Mouse (Mus musculus) left cerebral cortex, postnatal 10 days (tissue): ENCODE results near the gene Tpra1. TPM values are rescaled to one million over a fixed set of nuclear protein-coding genes. Genes with fewer than 3 reads are reported as not detected.

Source experiments
- DNase-seq, 2 experiments: peaks; one replicate each; pipeline ENCODE4 v3.0.0; 2021 to 2022; ENCODE audit warnings: low spot score in 2 of 2, mixed read lengths in 1 of 2; ENCODE audit errors: extremely low spot score in 1 of 2
- intact Hi-C: fragments of 180-260 bp; cut with DNase I; formaldehyde crosslinking; loops from one replicate; pipeline ENCODE4 v1.15.1; 2025
- total RNA-seq, 2 experiments: library from RNA; stranded (reverse); gene quantifications; 2 replicates each; pipeline ENCODE4 v1.2.3; 2021

The Tpra1 gene
- total RNA-seq, 2 experiments from 2014 or later: 34.2 to 34.9 TPM

DNA sequence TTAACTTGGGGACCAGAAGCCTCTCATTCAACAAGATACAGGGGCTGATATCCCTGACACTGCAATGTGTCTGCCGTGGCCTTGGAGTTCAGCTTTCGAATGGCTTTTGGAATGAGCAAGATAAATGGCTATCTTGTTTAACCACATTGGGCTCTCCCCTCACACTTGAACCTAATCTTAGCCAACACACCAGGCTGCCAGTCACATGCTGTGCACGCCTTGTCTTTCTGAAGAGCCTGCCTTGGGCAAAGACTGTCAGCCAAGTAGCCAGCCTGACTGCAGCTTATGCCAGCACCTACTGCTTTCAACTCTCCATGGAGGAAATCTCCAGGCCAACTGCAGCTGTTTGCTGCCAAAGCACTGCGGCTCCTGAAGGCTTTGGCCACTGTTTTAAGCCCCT lies 13.5 kb downstream of the Tpra1 start:
- intact Hi-C loops: no loop called here
- peak; percentile 47 to 61 for DNase-seq

DNA sequence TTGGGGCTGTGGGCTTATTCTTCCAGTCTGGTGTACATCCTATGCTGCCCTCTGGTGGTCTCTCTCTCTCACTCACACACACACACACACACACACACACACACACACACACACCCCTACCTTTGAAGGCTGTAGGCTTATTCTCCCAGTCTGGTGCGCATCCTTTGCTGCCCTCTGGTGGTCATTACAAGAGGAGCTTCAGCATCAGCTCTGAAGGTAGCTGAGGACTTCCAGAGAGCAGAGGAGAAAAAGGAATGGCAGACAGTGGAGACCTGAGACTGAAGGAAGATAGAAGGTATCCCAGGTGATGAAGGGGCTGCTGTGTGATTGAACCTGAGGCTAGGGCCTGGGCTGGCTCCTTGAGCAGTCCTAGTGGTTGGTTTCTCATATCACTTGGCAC lies 14.1 kb downstream of the Tpra1 start:
- peak; percentile 55 to 76 for DNase-seq
- intact Hi-C loops: no loop called here

DNA sequence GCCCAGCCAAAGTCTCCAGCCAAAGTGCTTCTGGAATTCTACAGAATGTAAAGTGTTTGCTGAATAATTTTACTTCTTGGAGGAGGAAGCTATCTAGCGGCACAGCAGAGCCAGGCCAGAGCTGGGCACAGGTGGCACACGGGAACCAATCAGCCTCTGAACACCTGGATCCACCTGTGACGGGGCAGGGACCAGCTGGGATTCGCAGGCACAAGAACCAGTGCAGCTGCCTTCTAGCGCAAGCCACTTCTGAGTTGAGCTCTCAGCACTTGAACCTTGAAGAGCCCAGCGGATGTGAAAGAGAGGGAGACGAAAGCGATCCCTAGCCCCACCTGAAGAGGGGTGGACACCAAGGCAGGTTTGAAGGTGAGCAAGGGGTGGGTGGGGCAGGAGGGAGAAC lies 16.8 kb downstream of the Tpra1 start:
- DNase-seq: peak in 1 of 2 experiments; percentile 21
- intact Hi-C loops: no loop called here

DNA sequence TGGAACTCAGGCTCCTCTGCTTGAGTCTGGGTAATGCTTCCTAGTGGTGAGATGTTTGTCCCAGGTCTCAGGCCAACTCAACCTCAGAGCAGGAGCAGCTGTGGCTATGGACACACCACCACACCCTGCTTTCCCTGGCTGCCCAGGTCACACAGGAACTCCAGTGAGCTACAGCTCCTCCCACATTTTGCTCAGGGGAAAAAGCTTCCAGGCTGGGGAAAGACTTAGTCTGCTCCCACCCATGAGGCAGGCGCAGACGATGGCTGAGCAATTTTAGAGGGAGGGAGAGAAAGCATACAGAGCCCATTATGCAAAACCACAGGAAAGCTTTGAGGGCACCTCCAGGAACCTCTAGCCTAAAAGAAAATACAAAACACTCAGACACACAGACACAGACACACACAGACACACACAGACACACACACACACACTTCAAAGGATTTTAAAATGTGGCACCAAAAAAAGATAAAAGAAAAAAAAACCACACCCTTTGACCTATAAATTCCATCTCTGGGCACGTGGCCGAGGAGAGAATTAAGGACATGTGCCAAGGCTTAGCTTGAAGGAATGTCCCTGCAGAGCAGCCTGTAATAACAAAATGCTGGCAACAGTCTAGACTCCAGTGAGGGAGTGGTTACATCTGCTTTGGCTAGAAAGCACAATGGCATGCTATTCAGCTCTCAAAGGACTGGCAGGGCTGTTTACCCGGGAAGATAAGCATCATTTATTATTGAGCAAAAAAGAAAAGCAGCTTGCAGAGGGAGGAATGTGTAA lies 22.6 kb downstream of the Tpra1 start:
- peak in 1 of 2 experiments; percentile 84 for DNase-seq
- intact Hi-C loops: loop anchor here (5.0 kb wide), 1 partner anchor 1403 kb away; the partner anchor contains the start of gene Chst13

DNA sequence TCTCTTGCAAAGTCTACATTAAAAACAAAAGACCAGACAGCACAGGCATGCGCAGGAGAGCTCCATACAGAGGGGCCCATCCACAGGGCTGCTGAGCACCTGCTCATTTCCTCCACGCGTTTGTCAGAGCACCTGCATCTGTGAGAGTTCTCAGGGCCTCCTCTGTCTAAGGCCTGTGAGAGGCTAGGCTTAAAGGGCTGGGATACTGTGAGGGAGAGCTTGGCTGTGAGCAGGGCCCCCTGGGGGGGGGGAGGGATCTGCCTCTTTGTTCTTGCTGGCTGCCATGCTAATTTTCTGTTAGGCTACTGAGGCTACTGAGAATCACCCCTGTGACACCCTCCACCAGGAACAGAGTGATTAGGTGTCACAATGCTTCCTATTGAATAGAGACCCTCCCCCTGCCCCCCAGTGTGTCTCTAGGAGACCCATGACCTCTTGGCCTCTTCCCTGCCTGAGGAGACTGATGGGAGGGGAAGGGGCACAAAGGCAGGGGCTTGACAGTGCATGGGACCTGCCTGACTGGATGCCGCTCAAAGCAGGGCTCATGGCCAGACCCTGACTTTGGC lies 23.7 kb downstream of the Tpra1 start:
- peak in 1 of 2 experiments; percentile 25 for DNase-seq

DNA sequence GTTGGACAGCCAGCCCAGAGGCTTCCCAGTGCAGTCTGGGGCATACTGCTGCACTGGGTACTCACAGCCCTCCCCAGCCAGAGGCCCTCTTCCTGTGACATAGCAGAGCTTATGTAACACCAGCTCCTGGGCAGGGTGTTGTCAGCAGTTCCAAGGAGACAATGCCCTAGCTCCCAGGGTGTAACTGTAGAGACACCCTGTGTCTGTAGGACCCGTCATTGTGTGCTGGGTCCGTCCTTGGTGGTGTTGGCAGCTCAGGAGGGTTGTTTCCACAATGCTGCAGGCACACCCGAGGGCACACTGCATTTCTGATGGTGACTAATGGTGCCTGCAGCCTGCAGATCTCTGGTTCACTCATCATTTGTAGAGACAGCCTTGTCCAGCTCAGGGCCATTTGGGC lies 24.8 kb downstream of the Tpra1 start:
- DNase-seq: peak in 1 of 2 experiments; percentile 37
- intact Hi-C loops: loop anchor here (5.0 kb wide), 1 partner anchor 1400 kb away; the partner anchor contains the start of gene Chst13

More for the DNA sequence above, 23.7 kb downstream of the Tpra1 start:
- intact Hi-C loops: loop anchor here (5.0 kb wide), 1 partner anchor 1402 kb away; the partner anchor contains the start of gene Chst13

DNA sequence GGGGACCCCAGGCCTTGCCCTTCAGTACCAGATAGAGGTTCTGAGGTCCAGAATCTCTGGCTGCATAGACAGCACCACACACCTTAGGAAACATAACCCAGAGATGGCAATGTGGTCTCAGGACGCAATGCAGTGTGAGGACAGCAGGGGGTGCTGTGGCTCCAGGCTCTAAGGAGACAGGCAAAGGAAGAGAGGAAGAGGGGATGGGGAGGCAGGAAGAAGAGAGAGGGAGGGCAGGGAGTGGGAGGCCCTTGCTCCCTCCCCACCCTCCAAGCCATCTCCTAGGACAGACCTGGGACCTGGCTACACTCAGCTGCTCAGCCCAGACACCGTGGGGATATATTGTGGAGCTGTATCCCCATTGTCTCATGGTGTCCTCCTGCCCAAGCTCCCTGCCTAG lies 25.5 kb downstream of the Tpra1 start:
- intact Hi-C loops: loop anchor here (5.0 kb wide), 1 partner anchor 1400 kb away; the partner anchor contains the start of gene Chst13
- peak; percentile 75 to 82 for DNase-seq

DNA sequence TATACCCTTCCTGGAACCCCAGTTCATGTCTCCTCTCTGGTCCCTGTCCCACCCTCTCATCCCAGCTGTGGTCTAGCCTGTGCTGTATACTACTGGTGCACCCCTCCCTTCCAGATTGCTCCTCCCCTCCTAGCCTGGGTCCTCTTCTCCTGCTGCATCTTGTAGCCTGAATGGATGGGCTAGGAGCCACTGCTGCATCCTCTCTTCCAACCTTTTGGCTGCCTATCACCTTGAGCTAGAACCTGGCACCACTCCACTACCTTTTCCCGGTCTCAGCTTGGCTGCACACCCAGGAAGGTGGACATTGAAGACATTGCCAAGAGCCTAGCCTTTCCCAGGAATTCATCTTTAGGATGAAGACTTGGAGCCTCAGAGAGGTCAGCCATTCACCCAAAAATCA lies 26.0 kb downstream of the Tpra1 start:
- intact Hi-C loops: loop anchor here (5.0 kb wide), 1 partner anchor 1399 kb away; the partner anchor contains the start of gene Chst13
- DNase-seq: no peak

DNA sequence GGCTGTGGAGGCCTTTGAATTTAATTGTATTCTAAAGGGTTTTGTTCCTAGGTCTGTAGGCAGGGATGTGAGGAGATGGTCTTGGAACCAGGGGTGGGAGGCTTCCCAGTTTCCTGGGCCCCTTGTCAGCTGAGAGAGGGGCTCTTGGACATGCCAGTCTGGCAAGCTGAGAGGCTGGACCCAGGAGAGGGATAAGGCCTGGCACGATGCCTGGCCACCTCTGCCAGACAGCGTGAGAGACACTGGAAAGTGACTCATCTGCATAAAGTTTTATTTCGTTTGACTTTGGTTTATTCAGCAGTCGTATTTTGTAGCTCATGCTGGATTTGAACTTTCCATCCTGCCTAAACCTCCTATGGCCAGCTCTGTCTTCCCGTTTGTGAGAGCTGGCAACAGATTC lies 26.5 kb downstream of the Tpra1 start:
- intact Hi-C loops: loop anchor here (5.0 kb wide), 1 partner anchor 1399 kb away; the partner anchor contains the start of gene Chst13
- peak in 1 of 2 experiments; percentile 42 for DNase-seq

DNA sequence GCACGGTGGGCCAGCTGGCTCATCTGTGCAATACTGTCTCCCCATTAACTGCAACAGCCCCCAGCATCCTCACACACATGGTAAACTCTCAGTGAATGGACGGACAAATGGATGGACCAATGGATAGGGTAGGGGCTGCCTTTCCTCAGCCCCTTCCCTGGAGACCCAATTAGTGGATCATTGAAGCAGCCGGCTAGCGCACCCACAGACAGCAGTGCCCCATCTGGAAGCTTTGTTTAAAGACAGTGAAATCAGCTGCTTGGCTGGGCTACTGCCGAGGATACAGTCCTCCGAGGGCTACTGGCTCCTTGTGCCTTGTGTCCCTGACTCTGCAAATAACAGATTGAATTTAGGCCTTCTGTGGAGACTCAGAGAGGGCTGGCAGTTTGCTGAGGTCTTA lies 27.4 kb downstream of the Tpra1 start:
- intact Hi-C loops: loop anchor here (5.0 kb wide), 1 partner anchor 1398 kb away; the partner anchor contains the start of gene Chst13
- peak in 1 of 2 experiments; percentile 15 for DNase-seq

DNA sequence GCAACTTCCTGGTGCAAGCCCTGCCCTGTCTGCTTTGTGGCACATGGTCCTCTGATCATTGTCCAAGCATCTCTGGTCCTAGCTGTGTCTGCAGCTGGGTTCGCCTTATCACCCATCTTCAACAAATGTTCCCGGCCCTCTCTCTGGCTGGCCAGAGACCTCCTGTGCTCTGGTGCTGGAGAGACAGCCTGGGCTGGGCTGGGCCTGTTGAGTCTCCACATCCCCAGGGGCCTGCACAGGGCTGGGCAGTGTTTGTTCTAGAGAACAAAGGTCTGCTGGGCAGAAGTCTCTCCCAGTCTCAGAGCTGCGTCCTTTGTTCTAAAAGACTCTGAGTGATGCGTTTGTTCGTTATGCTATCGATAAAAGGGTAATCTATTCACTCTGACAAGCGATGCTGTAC lies 28.0 kb downstream of the Tpra1 start:
- DNase-seq: peak in 1 of 2 experiments; percentile 57
- intact Hi-C loops: loop anchor here (5.0 to 10.0 kb wide), 5 partner anchors 105 to 702 kb away; partner anchors contain the start of gene Plxna1

DNA sequence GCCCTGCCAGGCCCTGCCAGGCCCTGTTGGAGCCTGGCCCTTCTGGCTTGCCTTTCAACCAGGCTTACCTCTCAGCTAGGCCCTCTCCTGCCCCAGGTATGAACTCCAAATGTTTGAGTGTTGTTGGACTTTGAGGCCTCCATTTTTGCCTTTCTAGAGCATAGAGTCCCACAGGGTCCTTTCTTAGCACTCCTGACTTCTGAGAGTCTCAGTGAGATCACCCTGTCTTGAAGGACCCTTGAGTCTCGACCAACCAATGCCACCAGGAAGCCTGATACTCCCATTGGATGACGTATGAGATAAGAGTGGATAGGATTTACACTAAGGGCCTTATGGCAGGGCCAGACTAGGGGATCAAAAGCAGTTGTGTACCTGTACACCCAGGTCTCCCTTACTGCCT lies 29.4 kb downstream of the Tpra1 start:
- no peak for DNase-seq
- intact Hi-C loops: loop anchor here (5.0 to 10.0 kb wide), 5 partner anchors 103 to 701 kb away; partner anchors contain the start of gene Plxna1

DNA sequence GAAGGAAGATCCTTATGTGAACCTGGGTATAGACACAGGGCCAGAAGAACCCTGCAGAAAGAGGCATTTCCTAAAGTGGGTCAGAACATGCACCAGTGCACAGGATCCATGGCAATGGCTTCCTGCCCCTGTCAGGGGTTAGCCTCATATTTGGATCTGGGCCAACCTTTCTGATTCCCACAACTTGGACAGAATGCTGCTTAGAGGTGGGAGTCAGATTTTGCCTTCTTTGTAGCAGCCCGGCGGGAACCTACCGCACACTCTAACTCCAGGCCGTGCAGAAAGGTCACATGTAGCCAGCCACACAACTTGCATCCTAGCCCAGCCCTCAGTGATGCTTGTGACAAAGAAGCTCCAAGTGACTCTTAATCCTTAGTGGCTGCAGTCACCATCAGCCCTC lies 32.1 kb downstream of the Tpra1 start:
- intact Hi-C loops: loop anchor here (5.0 to 10.0 kb wide), 5 partner anchors 101 to 698 kb away; partner anchors contain the start of gene Plxna1

DNA sequence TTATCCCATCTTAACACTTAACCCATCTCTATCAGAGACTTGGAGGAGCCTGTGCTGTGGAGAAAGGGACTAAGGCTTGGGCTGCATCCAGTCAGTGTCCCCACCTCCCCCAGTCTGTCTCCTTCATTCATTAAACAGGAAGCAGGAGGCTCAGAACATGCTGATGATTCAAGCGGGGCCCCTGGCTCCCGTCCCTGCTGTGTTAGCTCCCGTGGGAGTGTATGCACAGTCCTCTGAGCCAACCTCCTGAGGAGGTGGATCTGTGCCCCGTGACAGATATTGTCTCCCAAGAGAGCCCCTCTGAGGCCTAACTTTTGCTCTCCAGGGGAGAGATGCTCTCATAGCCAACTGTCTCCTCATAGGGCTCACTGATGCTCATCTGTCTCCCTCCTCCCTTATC lies 32.8 kb downstream of the Tpra1 start:
- DNase-seq: peak in 1 of 2 experiments; percentile 60
- intact Hi-C loops: loop anchor here (5.0 to 10.0 kb wide), 6 partner anchors 42 to 697 kb away; partner anchors contain the start of gene Plxna1

More for the DNA sequence above, 32.1 kb downstream of the Tpra1 start:
- DNase-seq: no peak

DNA sequence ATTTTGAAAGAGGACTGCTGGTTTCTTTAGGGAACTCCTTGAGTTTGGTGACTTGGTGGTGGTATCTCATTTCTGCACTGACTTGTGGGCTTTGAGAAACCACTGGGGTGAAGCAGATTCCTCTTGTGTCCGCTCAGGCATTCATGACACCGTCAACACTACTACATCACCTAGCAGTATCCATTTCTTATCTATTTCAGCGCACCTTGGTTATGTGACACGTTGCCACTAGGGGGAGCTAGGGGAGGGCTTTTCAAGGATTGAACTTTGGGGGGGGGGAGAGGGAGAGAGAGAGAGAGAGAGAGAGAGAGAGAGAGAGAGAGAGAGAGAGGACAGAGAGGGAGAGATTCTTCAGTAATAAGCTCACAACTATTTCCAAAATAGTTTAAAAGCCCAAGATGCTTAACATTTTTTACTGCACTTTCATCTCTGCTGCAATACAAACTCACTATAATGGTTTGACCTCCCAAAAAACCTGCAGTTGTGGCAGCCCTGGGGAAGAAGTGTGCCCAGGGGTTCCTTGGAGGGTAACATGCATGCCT lies 33.8 kb downstream of the Tpra1 start:
- intact Hi-C loops: loop anchor here (5.0 to 10.0 kb wide), 3 partner anchors 41 to 529 kb away; no protein-coding TSS in a partner anchor
- DNase-seq: no peak

DNA sequence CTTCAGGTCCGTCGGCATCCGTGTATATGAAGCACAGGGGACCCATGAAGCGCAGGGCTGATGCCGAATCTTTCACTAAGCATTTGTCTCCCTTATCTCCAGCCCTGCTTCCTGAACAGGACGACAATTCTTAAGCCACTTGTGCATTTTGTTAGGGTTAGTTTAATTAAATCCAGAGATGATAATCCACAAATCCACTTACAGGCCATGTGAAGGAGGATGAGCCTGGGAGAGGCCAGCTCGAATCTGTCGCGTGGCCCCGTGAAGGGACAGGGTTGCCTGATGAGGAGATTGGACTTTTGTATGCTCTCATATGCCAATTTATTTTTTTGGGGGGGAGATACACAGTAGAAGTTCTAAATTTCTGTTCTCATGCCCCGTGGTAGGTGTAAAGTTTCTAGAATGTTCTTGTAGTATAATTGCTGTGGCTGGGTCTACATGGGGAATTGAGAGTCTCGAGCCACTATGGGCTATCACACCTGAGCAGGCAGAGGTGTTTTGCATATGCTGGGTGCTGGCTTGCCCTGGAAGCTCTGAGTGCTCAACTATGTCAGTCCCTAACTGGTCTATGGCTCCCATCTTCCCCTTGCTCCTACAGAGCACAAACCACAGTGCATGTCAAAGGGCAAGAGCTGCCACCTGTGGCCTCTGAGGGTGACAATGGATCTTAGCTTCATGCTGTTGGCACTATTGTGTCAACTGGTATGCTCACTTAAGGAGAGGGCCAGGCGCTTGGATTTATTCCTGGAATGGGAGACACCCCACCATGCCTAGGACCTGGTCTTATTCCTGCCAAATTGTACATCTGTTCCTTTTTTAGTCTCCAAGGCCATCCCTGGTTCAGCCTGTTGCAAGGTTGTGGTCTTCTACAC lies 34.5 kb downstream of the Tpra1 start:
- no peak for DNase-seq
- intact Hi-C loops: loop anchor here (5.0 to 10.0 kb wide), 3 partner anchors 41 to 528 kb away; no protein-coding TSS in a partner anchor

DNA sequence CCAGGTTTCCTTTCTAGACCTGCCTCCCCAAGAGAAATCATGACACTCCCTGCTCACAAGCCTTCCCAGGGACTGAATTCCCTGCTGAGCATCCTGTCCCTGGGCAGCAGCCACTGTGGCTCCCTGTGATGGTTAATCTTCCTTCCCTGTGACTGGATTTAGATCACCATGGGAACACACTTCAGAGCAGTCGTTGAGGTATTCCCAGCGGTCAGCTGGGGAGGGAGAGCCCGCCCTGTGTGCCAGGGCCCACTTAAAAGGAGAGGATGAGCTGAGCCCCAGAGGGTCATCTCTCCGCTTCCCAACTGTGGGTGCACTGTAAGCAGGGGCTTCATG lies 35.1 kb downstream of the Tpra1 start:
- peak in 1 of 2 experiments; percentile 36 for DNase-seq
- intact Hi-C loops: loop anchor here (5.0 to 10.0 kb wide), 3 partner anchors 40 to 528 kb away; no protein-coding TSS in a partner anchor
